Mouse (Mus musculus) heart, embryonic 11.5 days (tissue): ENCODE measurements at regions not wholly inside any gene's neighbourhood (a gene's known extent, or its start where the extent isn't known, plus 50 kb on each side); places are given as distances from the start of the nearest gene placed in this dataset.

Source experiments
- ATAC-seq: fragments of 200-750 bp; cut with Nextera tagmentation; replicated peaks from 2 replicates; pipeline ENCODE4 v1.8.0; 2017; ENCODE audit warnings: moderate library complexity; ENCODE audit not compliant: insufficient number of reproducible peaks, low FRiP score, low TSS enrichment
- H3K27ac ChIP-seq: fragments of 300-500 bp; sonication (generic); 2 replicates; pipeline ENCODE4 v1.5.1; 2014; ENCODE audit warnings: mild to moderate bottlenecking, low read depth, low read length
- H3K27me3 ChIP-seq: fragments of 300-500 bp; sonication (generic); 2 replicates; pipeline ENCODE4 v1.6.1; 2014; ENCODE audit warnings: mild to moderate bottlenecking, low read length, mixed read lengths; ENCODE audit not compliant: control insufficient read depth, insufficient read depth
- H3K36me3 ChIP-seq: fragments of 300-500 bp; sonication (generic); 2 replicates; pipeline ENCODE4 v1.6.1; 2014; ENCODE audit warnings: mild to moderate bottlenecking, low read length, moderate library complexity, mixed read lengths; ENCODE audit not compliant: control insufficient read depth, insufficient read depth
- H3K4me1 ChIP-seq: fragments of 300-500 bp; sonication (generic); 2 replicates; pipeline ENCODE4 v1.6.1; 2014; ENCODE audit warnings: low read length; ENCODE audit not compliant: control insufficient read depth, insufficient read depth
- H3K4me2 ChIP-seq: fragments of 300-500 bp; sonication (generic); 2 replicates; pipeline ENCODE4 v1.6.1; 2014; ENCODE audit warnings: mild to moderate bottlenecking, moderate library complexity
- H3K4me3 ChIP-seq: fragments of 300-500 bp; sonication (generic); 2 replicates; pipeline ENCODE4 v1.5.1; 2014; ENCODE audit warnings: low read depth, low read length
- H3K9ac ChIP-seq: fragments of 300-500 bp; sonication (generic); 2 replicates; pipeline ENCODE4 v1.6.1; 2014; ENCODE audit warnings: mild to moderate bottlenecking, low read depth, low read length, moderate library complexity
- H3K9me3 ChIP-seq: fragments of 300-500 bp; sonication (generic); replicated peaks from 2 replicates; pipeline ENCODE4 v1.6.1; 2016; ENCODE audit warnings: low read length; ENCODE audit not compliant: control insufficient read depth
- WGBS: fragments of 180-500 bp; shearing (Covaris S2); extraction: QIAGEN DNeasy Blood & Tissue Kit; methylation state at CpG from one replicate; pipeline ENCODE4 v1.1.7; 2014; ENCODE audit not compliant: insufficient replicate concordance; 5-methylcytosine and 5-hydroxymethylcytosine counted together

DNA sequence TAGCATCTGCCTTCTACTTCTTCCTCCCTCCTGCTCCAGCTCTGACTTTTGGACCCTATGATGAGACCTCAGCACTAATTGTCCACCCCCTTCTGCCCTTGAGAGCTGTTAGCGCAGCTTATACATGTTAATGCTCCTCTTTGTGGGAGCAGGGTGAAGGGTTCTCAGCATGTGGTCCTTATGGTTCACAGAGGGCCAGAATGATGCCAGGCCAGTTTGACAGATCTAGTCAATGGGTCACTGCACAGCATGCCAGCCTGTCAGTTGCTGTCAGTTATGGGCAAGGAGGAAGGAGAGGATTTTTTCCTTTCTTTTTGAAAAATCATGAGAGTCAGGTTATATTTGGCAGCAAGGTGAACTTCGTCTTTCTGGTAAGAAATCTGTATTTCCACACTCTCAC lies 68.4 kb downstream of the 4931417E11Rik start:
- H3K4me3 ChIP-seq: no peak overlapping the region
- 69% methylated on average over 2 of the region's 2 CpGs for WGBS
- no peaks in the 10 kb centered on the region for H3K9me3 ChIP-seq

DNA sequence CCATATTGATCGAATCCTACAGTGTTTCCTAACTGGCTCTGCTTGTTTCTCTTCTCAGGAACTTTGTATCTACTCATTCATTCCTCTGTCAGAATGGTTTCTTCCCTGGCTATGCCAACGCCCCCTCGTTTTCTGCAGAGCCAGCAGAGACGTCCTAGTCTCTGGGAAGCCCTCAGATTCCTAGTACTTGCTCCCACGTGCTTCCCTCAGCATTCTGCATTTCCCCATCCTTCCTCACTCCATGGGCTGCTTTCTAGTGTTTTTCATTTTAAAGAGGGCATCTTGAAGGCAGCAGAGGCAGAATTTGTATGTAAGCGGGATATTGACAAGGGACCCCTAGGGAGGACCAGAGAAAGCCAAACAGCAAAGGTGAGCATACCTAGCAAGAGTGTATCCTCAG lies 80.2 kb downstream of the 4931417E11Rik start:
- H3K4me3 ChIP-seq: no peak overlapping the region
- no peak overlapping the region for H3K4me2 ChIP-seq
- no peaks in the 10 kb centered on the region for H3K27me3 ChIP-seq
- no peaks in the 10 kb centered on the region for H3K36me3 ChIP-seq
- no peak overlapping the region for H3K9ac ChIP-seq
- ATAC-seq: no peak
- WGBS: 65% methylated on average over 6 of the region's 6 CpGs
- H3K4me1 ChIP-seq: no peaks in the 10 kb centered on the region
- H3K9me3 ChIP-seq: no peaks in the 10 kb centered on the region
- no peak overlapping the region for H3K27ac ChIP-seq

More for the DNA sequence above, 68.4 kb downstream of the 4931417E11Rik start:
- Histone ChIP-seq H3K27ac (no peak overlapping the region), H3K36me3 (no peaks in the 10 kb centered on the region), H3K4me2 (no peak overlapping the region), H3K27me3 (no peaks in the 10 kb centered on the region), H3K9ac (no peak overlapping the region), H3K4me1 (no peaks in the 10 kb centered on the region)
- no peak for ATAC-seq

DNA sequence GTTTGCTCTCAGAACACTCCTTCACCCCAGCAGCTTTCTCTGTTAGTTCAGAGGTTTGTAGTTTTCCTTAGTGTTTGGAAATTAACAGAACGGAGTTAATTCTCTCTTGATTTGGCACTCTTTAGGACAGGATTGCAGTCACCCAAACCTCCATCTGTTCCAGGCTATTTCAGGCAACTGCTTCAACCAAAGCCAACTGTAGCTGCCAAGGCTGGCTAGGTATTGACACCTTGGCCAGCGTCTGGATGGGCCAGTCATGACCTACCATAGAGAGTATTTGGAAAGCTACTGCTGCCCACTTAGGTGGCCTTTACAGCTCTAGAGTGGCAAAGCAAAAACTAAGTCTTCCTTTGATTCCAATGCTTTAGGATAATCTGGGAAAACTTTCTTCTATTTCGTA lies 83.2 kb downstream of the 4931417E11Rik start:
- no peak overlapping the region for H3K4me2 ChIP-seq
- H3K27me3 ChIP-seq: no peaks in the 10 kb centered on the region
- no peaks in the 10 kb centered on the region for H3K4me1 ChIP-seq
- no peak for ATAC-seq
- no peaks in the 10 kb centered on the region for H3K36me3 ChIP-seq
- H3K27ac ChIP-seq: no peak overlapping the region
- H3K4me3 ChIP-seq: no peak overlapping the region
- 76% methylated on average over 3 of the region's 3 CpGs for WGBS
- no peak overlapping the region for H3K9ac ChIP-seq
- H3K9me3 ChIP-seq: no peaks in the 10 kb centered on the region

DNA sequence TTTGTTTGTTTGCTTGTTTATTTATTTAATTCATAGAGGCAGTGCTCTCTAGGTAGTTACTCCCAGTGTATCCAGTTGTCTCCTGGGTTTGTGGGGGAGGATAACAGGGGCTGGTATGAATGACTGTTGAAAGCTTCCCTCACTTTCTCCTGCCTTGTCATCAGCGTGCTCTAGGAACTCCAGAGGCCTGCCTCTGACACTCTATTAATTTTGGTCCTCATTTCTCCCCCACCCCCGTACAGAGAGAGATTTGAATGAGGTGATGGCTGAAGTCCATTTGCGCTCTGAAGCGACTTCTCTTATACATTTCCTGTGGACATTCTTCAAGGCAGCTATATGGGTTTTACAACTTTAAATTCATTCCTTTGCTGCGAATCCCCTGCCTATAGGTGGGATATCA lies 89.6 kb downstream of the 4931417E11Rik start:
- no peak for ATAC-seq
- no peaks in the 10 kb centered on the region for H3K27me3 ChIP-seq
- no peaks in the 10 kb centered on the region for H3K36me3 ChIP-seq
- no peaks in the 10 kb centered on the region for H3K9me3 ChIP-seq
- WGBS: 63% methylated on average over 5 of the region's 5 CpGs
- no peak overlapping the region for H3K27ac ChIP-seq
- H3K4me2 ChIP-seq: no peak overlapping the region
- no peak overlapping the region for H3K9ac ChIP-seq
- no peaks in the 10 kb centered on the region for H3K4me1 ChIP-seq
- no peak overlapping the region for H3K4me3 ChIP-seq

DNA sequence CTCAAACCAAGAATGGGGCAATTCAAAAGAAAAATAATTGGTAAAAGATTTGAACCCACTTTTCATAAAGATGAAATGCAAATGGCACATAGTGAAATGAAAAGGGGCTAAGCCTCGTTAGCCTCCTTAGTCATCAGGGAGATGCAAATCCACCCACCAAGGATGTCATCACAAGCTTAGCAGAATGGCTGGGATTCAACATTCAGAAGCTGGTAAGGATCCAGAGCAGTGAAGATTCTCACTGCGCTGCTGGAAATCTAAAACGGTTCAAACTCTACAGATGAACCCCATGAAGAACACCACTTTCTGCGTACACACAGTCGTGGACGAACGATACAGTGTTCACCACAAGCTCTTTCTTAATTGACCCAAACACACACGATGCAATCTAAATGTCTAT lies 91.6 kb downstream of the 4931417E11Rik start:
- no peaks in the 10 kb centered on the region for H3K36me3 ChIP-seq
- no peaks in the 10 kb centered on the region for H3K27me3 ChIP-seq
- no peak overlapping the region for H3K9ac ChIP-seq
- H3K27ac ChIP-seq: no peak overlapping the region
- 87% methylated on average over 8 of the region's 8 CpGs for WGBS
- H3K4me3 ChIP-seq: no peak overlapping the region
- no peak for ATAC-seq
- H3K9me3 ChIP-seq: no peaks in the 10 kb centered on the region
- H3K4me1 ChIP-seq: no peaks in the 10 kb centered on the region
- no peak overlapping the region for H3K4me2 ChIP-seq

DNA sequence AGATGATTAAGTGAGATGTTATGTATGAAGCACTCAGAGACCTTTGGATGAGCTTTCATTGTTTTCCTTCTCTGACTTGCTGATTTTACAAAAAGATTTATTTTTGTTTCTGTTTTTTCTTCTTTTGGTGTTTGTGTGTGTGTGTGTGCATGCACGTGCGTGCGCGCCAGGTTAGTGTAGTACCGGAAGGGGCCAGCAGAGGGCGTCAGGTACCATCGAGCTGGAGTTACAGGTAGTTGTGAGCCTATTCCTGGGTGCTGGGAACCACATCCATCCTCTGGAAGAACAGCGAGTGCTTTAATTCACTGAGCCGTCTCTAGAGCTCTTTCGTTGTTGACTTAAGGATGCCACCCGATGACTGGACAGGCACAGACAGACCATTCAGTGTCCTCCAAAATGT lies 93.2 kb downstream of the 4931417E11Rik start:
- Histone ChIP-seq H3K9ac (no peak overlapping the region), H3K4me2 (no peak overlapping the region), H3K27ac (no peak overlapping the region), H3K4me3 (no peak overlapping the region), H3K27me3 (no peaks in the 10 kb centered on the region), H3K36me3 (no peaks in the 10 kb centered on the region), H3K4me1 (no peaks in the 10 kb centered on the region), H3K9me3 (no peaks in the 10 kb centered on the region)
- ATAC-seq: no peak
- 93% methylated on average over 11 of the region's 11 CpGs for WGBS

DNA sequence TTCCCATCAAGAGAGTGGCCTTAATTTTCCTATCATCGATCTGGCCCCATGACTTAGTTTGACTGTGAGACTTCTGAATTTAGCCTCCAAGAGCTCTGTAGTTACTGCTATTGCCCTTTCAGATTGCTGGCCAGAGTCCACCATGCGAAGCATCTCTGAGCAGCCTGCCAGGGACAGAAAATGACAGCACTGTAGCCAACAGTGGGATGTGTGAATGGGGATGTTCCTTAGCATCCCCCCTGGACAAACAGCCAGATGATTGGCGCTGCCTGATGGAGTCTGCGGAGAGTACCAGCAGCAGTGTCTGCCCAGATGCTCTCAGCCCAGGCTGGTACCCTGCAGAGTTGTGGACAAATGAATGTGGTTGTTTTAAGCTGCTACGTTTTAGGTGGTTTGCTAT lies 96.6 kb downstream of the 4931417E11Rik start:
- Histone ChIP-seq H3K4me1 (no peaks in the 10 kb centered on the region), H3K9ac (no peak overlapping the region), H3K9me3 (no peaks in the 10 kb centered on the region), H3K27ac (no peak overlapping the region), H3K4me2 (no peak overlapping the region), H3K27me3 (peaks cover 4% of the 10 kb centered on the region), H3K4me3 (no peak overlapping the region), H3K36me3 (no peaks in the 10 kb centered on the region)
- ATAC-seq: no peak
- WGBS: 72% methylated on average over 5 of the region's 5 CpGs

DNA sequence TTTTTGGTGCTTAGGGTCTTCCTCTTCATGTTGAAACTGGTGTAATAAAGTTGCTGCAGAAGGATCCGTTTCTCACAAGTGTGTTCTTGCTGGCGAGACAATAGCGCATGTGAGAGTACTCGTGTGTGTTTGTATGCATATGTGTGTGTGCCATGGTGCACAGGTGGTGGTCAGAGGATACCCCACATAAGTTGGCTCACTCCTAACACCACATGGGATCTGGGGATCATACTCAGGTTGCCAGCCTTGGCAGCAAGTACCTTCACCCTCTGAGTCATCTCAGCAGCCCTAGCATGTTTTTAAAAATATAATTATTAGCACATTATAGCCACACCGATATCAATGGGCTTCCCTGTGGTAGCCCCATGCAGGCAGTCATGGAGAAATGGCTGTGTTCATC lies 97.6 kb downstream of the 4931417E11Rik start:
- no peak for ATAC-seq
- H3K9ac ChIP-seq: no peak overlapping the region
- H3K9me3 ChIP-seq: no peaks in the 10 kb centered on the region
- H3K27ac ChIP-seq: no peak overlapping the region
- H3K4me3 ChIP-seq: no peak overlapping the region
- H3K4me1 ChIP-seq: no peaks in the 10 kb centered on the region
- H3K27me3 ChIP-seq: peaks cover 4% of the 10 kb centered on the region
- no peak overlapping the region for H3K4me2 ChIP-seq
- H3K36me3 ChIP-seq: no peaks in the 10 kb centered on the region
- 81% methylated on average over 5 of the region's 5 CpGs for WGBS

DNA sequence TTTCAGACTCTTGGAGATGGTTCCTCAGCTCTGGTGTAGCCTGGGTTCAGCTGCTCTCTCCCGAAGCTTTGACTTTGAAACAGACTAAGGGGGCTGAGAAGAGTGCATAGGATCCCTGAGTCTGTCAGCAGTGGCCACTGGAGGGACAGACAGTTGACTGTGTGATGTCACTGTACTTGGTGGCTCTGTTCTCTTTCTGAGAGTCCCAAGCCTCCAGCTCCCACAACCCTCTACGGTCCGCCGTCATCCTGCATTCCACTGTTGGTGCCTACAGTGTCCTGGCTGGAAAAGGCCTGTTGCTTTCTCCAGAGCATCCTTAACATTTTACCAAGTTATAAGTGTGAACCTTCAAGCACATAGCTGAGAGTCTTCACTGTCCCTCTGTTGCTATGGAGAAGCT lies 98.6 kb downstream of the 4931417E11Rik start:
- no peaks in the 10 kb centered on the region for H3K9me3 ChIP-seq
- ATAC-seq: no peak
- 84% methylated on average over 4 of the region's 4 CpGs for WGBS
- H3K27me3 ChIP-seq: peaks cover 4% of the 10 kb centered on the region
- H3K36me3 ChIP-seq: no peaks in the 10 kb centered on the region
- no peaks in the 10 kb centered on the region for H3K4me1 ChIP-seq
- no peak overlapping the region for H3K9ac ChIP-seq
- no peak overlapping the region for H3K4me3 ChIP-seq
- no peak overlapping the region for H3K27ac ChIP-seq
- no peak overlapping the region for H3K4me2 ChIP-seq
